Mouse (Mus musculus): Measurements from ENCODE around the gene Sema4d.

Gene Sema4d

DNA sequence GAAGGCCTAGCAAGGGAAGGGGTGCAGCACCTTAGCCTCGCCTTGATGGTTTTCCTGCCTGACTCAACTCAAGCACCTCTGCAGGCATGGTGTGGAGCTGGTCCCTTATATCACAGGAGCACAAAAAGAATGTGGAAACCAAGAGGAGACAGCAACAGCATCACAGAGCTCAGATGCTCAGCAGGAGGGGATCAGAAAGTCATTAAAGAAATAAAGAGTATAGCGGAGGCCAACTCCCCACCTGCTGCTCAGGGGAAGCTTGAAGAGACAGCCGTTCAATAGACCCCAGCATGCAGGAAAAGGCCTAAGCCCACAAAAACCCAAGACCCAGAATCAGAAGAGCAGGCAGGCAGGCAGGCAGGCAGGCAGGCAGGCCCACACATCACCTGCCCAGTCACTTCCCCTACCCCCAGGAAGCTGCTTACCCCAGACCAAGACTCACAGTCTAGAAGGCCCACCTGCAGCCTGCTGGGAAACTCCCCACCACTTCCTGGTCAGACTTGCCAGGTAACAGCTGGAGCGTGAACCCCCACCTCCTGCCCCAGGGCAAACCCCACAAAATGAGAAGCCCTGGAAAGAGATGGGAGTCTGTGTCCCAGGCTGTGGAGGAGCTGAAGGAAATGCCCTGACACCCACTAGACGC, 39.6 kb downstream of the Sema4d start:
- DNase-seq (ENCODE audit: low spot score in 2 of 2): no peak

DNA sequence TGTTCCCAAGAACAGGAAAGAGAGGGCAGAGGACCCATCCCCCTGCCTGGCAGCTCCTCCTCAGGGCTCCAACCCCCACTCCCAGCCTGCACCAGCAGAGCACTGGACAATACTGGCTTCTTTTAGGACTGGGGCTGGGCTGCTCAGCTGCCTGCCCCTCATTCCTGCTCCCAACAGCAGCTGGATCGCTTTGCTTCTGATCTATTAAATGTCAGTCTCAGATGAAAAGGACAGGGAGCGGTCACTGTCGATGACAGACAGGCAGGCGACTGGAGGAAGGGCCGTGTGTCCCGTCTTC, 40.4 kb downstream of the Sema4d start:
- no peak for DNase-seq (ENCODE audit: low spot score in 2 of 2)

DNA sequence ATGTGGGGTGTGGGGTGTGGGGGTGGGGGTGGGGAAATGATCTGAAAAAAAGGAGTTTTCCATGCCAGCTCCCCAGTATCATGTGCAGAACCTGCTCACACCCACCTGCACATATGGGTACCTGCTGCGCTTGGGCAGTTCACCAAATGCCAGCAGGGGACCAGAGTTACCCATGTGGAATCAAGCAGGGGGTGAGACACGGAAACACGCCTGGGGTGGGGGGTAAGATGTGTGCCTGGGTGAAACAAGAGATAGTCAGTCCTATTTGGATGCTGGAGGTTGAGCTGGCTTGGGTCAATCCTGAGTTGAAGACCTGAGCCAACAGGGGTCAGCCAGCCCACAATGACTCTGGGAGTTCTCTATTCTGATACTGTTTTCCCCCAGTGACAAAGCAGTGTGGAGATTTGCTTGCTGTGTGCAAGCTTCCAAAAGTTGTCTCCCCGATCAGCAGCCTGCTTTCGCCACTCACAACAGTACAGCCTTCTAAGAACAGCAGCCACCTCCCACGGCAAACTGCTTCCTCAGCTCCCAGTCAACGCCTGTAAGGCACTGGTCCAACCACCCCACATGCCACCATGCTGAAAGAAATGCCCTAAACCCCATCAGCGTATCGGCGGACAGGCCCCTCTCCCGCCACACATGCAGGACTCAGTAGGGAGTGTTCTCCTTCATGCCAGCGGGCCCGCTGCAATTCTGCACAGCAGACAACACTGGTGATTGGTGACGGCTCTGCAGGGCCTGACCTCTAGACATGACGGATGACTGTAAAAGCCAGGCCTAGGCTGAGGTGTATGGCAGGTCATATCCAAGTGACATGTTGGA, 41.0 kb downstream of the Sema4d start:
- DNase-seq (ENCODE audit: low spot score in 2 of 2): no peak

DNA sequence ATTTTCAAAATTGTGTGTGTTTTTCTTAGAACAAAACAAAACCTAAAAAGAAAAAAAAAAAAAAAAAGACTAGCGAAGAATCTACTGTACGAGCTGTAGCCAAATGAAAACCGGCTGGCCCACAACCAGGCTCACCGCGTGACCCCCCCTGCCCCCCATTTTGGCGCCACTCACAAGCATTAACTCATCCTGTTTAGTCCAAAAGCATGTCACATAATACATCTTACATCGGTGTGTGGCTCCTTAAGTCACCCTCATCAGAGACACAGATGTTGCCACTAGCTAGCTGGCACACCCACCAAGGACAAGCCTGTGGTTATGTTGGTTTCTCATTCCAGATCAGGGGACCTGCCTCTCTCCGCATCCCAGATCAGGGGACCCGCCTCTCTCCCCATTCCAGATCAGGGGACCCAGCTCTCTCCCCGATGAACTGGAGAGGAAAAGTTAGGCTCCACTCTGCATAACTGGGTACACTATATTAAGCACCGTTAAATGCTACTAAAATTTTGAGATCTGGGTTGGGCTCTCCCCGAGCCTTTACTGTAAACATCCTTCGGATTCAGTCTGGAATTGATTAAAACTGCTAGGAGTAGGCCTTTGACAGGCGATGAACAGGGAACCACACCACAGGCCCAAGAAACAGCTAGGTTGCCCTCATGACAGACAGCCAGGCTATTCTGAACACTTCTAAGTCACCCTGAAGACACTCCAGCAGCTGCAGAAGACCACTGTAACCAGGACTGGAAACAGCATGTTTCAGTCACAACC, 43.8 kb downstream of the Sema4d start:
- DNase-seq (ENCODE audit: low spot score in 2 of 2): no peak

DNA sequence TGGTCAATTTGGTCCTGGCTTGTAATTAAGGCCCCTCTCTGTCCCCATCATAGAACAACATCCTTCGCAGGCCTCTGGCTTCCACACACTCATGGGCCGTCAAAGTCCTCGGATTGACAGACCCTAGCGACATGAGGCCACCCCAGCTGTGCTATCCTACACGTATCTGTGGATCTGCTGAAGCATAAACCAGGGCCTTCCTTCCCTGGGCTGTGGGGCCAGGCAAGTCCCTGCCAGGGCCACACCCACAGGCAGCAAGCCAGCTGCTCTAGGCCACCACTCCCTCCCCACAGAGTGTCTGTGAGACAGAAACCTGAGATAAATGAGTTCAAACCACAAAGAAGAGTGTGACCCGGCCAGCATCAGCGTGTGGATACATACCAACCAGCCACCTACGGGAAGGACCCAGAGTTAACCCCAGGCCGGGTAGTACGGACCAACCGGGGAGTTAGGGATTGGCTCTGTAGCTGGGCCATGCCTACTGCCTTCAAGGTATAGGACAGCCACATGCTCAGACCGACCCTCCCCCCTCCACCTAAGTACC, 45.5 kb downstream of the Sema4d start:
- peak in 1 of 2 experiments; percentile 36 for DNase-seq (ENCODE audit: low spot score in 2 of 2)

DNA sequence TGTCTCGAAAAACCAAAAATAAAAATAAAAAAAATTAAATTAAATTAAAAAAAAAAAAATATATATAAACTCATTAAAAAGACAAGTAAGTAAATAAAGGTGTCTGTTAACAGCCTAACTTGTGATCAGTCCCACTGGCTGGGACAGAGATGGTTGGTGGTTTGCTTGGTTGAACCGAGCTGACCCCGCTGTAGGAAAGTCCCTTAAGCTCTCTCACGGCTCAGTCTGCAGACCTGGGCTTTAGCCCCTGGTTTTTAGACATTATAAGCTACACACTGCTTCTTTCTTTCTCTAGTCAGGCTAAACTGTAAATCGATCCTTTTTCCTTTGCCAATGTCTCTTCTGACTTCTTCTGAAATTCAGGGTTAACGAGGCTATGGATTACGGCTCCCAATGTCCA, 46.5 kb downstream of the Sema4d start:
- no peak for DNase-seq (ENCODE audit: low spot score in 2 of 2)

DNA sequence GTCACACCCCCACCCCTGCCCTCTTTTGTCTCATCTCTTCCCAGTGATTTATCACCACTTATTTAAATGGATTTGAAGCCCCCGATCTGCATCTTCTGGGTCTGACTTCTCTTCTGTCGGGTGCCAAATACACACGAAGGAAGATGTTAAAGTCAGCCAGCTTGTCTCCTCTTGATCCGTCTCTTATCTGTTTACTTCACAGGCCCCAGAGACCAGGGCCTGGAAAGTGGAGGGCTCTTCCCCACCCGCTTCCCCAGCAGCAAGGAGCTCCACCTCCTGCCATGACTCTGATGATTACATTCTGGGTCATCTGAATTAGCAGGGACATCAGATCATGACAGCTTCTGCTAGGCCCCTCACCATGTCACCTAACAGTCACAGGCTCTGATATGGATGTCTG, 47.7 kb downstream of the Sema4d start:
- DNase-seq (ENCODE audit: low spot score in 2 of 2): no peak

DNA sequence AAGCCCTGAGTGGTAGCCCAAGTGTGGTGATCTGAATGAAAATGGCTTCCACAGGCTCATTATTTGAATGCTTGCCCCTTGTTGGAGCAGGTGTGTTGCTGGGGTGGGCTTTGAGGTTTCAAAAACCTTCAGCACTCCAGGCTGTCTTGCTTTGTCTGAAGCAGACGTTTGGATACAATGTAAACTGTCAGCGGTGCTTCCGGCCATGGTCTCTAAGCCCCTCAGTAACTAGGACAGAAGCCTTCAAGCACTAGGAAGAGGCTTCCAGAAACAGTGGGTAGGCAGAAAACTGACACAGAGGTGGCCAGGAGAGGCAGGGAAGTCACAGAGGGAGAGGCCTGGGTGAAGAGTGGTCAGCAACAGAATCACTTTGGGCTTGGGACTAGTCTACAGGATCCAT, 49.7 kb downstream of the Sema4d start:
- no peak for DNase-seq (ENCODE audit: low spot score in 2 of 2)

DNA sequence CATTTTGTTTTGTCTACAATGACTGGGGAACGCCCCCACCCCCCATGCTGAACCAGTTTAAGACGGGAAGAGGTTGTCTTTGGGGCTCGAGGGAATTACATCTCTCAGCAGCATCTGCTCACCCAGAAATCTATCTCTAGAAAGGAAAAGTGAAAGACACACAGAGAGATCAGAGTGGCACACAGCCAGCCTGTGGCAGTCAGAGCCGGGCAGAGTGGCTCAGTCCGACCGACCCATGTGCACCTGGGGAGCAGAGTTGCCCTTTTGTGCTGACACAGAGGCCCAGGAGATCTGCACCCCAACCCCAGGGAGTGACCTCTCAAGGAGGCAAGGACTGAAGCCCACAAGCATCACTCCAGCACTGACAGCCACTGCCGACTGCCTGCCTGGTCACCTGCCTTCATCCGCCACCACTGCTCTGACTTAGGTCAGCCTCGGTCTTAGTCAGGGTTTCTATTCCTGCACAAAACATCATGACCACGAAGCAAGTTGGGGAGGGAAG, 50.9 kb downstream of the Sema4d start:
- no peak for DNase-seq (ENCODE audit: low spot score in 2 of 2)

DNA sequence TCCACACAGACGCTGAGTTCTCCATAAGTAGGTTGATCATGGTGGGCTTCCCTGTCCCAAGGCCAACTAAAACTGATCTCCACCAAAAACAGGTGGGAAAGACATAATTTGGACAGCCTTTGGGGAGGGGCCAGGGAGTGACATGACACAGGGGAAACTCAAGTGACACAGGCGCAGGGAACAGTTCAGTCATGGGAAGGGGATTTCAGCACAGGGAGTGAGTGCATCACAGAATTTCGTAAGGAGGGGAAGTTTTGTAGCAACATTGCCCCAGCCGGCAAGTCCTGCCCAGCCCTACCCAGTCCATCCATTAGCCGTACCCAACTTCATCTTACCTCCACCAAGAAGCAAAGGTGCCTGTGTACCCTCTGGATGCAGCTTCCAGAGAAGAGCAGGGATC, 52.8 kb downstream of the Sema4d start:
- no peak for DNase-seq (ENCODE audit: low spot score in 2 of 2)

DNA sequence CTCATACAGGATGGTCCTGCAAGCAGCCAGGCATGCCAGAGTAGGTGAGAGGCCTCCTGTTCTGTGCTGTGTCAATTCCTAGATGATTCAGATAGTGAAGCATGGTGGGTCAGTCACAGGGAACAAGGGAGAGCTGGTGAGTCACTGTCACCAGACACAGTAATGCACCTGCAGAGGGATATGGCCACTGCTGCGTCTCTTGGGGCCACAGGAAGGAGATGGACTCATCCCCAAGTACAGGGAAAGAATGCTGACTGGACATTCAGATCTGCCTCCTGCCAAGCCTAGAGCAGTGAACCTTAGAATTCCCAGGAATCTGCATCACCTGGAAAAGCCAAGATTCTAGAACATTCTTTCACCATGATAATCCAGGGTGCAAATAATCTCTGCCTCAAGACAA, 53.8 kb downstream of the Sema4d start:
- DNase-seq (ENCODE audit: low spot score in 2 of 2): no peak

DNA sequence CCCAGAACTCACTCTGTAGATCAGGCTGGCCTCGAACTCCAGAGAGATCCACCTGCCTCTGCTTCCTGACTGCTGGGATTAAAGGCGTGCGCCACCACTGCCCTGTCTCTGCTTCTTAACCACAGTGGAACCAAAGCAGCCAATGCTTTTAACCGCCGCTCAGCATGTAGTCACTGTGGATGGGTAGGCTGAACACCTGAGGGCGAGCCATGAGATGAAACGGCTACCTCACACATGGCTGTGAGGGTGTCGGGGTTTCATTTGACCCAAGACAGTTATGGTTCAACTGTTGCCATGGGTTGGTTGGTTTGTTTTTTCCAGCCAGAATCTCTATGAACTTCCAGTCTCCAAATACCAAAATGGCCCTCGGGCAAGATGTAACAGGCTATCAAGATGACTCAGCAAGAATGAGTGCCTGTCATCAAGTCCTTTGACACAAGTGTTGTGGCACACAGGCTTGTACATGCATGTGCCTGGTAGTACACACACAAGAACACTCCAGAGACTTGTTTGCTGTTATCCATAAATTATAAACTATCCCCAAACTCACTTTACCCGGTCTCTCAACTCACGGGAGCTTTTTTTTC, 54.9 kb downstream of the Sema4d start:
- no peak for DNase-seq (ENCODE audit: low spot score in 2 of 2)

DNA sequence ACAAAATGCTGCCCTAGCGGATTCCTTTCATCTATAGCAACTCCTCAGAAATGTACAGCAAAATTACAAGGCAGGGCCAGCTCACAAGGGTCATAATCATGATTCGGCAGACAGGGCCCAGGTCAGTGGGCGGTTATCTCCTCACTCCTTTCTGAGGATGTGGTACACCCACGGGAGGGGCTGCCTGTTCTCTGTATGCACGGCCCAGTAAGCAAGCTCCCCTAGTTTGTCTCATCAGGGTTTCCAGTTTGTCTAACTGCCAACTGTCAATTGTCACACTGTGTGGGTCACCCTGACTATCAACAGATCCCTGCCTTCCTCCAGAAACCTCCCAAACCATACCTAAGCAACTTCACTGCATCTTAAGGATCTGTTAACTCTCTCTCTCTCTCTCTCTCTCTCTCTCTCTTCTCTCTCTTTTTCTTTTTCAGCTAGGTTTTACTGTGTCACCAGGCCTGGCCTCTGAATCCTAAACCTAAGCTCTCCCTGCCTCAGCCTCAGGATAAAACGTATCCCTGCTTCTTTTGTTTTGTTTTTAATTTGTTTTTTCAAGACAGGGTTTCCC, 55.5 kb downstream of the Sema4d start:
- DNase-seq (ENCODE audit: low spot score in 2 of 2): no peak

DNA sequence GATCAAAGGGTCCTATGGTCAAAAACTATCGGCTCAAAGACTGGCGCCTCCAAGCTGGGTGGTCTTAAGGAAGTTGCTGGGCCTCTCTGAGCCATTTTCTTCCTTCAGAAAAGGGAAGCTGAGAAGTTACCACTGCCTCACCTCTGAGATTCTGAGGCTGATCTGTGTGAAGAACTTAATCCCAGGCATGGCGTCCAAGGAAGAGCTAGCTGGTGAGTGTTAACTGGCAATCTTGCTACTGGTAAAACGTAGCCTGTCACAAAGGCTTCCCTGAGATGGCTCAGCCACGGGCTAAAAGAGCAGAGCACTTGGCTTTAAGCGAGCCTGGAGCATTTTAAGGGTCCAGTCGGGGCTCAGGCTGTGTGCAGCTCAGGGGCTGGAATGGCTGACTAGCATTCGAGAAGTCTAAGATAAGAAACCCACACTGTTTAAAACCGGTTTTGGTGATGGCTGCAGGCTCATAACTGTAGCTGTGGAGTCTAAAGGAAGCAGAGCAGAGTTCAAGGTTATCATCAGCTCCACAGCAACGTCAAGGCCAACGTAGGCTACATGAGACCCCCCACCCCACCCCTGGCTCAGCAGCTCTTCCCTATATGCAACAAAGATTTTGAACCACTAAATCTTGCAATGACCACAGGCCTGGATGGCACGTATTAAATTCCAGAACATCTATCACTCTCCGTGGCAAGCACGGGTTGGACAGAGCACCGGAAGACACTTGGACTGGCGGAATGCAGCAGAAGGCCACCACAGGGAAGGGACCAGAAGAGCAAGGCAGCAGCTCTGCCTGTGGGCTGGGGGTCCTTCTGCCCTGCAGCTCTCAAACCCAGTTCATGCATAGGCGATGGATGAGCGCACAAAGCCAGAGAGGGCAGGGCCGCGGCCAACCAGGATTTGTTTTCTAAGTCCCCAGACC, 56.3 kb downstream of the Sema4d start:
- no peak for DNase-seq (ENCODE audit: low spot score in 2 of 2)

DNA sequence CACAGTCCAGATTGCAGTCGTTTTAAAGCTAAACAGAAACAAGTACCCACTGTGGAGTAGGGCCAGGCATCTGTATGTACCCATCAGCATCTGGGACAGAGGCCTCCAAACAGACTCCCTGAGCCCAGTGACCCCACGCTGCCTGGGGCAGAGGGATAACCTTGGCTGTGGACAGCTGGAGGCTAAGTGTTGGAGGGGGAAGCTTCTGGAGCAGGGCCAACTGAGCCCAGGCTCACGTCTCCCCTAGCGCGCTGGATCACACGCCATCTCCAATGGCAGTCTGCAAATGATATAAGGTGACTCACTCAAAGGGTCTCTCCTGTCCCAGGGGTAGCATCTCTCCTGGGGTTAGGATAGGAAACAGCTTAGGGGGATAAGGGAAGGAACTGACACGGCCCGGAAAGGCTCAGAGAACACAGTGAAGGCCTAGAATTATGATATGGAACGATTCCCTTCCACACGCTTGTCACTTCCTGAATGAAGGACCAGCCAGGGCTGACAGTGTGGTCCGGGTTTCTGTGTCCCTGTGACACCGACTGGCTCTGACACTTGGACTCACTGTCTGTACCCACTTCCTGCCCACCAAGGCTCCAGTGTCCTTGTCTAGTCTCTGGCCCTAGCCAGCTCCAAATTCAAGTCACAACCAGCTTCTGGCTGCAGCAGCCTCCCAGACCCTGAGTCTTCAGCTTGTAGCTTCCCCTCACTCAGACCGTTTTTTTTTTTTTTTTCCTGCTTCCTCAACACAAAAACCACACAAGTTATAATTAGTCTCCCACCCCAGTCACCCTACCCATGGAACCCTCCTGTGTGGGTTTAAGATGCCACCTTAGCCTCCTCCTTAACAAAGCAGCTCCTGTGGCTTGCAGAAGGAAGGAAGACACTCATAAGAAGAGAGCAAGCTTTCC, 57.3 kb downstream of the Sema4d start:
- no peak for DNase-seq (ENCODE audit: low spot score in 2 of 2)

DNA sequence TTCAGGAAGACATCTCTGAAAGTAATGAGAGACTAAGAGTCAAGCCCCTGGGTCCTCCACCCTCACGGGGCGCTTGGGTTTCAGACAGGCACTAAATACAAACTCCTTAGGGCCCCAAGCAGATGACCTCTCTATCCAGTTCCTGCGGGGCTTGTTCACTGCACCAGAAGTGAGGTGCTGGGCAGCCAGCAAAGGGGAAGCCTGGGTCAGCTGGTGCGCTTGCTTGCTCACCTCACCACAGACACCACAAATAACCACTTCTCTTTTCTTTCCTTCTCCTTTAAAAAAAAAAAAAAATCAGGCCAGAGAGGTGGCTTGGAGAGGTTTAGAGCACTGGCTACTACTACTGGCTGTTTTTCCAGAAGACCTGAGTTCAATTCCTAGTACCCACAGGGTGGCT, 59.0 kb downstream of the Sema4d start:
- no peak for DNase-seq (ENCODE audit: low spot score in 2 of 2)

DNA sequence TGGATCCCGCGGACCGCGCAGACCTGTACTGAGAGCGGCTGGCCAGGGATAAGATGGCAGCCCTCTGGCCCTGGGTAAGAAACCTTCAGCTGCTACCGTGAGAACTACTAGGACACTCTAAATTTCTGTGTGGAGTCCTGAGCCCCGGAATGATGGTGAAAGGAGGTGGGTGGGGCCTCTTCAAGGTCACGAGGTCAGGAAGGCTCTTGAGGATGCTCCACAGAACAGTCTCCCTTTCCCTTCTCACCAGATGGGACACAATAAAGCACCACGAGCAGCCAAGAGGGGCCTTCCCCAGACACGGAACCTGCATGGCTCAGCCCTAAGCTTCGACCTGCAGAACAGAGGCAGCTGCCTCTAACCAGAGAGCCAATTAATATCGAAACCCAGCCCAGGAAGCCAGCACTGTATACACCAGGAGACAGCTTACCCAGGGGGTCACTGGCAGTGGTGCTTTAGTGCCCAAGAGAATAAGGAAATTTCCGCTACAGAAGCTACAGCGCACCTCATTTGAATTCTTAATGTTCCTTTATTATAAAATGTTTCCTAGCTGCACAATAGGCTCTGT, 61.4 kb downstream of the Sema4d start:
- no peak for DNase-seq (ENCODE audit: low spot score in 2 of 2)

DNA sequence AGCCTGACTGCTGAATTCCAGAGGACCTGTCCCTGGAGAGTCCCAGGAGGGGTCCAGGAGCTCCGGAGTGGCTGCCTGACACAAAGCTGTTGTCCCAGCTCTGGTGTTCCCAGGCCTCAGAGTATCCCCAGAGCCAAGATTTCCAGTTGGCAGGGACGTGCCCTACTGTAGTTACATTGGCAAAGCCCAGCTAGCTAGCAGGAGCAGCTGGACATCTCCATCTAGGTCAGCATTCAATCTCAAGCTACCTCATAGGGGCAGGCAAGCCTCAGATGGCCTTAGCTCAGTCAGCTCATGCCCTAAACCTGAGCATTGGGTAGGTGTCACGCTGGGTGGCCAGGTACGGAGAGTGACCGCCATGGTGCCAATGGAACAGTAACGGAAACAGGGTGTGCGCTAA, 62.1 kb downstream of the Sema4d start:
- no peak for DNase-seq (ENCODE audit: low spot score in 2 of 2)

DNA sequence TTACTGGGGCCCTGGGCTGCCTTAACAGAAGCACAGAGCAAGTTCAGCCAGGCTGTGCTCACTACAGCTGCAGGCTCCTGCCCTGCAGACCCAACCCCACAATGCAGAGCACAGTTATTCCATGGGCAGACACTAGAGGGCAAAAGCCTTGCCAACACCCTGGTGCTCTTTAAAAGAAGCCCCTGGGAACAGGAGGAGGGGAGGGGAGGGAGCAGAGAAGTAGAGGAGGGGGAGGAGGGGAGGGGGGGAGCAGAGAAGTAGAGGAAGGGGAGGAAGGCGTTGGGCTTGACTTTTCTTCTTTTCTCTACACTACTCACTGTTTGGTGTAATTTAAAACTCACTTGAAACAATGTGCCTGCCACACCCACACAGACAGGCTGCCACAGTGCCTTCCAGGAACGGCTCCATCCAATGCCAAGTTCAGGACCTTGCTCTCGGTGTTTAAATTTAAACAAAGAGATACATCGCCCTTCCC, 63.6 kb downstream of the Sema4d start:
- DNase-seq (ENCODE audit: low spot score in 2 of 2): no peak
